In the genomic region with DNA sequence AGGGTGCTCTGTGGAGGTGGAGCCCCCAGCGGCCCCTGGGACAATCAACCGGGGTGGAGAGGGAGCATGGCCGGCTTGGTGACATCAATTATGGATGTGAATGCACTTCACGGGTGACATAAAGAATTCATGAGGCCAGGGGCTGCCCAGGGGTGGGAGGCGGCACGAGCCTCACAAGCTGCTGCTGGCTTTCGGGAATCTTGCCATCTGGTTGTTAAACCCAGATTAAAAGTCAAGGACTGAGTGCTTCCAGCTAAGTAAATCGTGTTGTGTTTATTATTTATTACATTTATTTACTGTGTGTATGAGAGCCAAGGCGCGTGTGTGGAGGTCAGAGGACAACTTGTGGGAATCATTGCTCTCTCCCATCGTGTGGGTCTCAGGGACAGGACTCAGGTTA, we compare ENCODE assay signal across 19 mouse cellular contexts. TPM values are rescaled to one million over a fixed set of nuclear protein-coding genes. Genes with fewer than 3 reads are reported as not detected.
DNase-seq lines count a peak whose midpoint lies in the region; ATAC-seq and TF ChIP-seq lines count a peak whose summit lies in the region.
"Had no signal": no experiment of that assay in that cellular context is flagged by ENCODE, and none has a peak within 500 bp of the region (broad histone marks: within the 10 kb centered on the region; RNA-seq: fewer than 3 reads in every experiment).

No protein-coding gene starts in this region.

- no peak for ATAC-seq in kidney, postnatal 0 days (replicated peaks; ENCODE audit: low FRiP score, low read depth)
- no peak for ATAC-seq in hindbrain, embryonic 13.5 days (ENCODE audit: low FRiP score)
- ATAC-seq in midbrain, embryonic 15.5 days (replicated peaks) = no peak
- ATAC-seq in monocyte, adult 5-6 weeks (replicated peaks; ENCODE audit: insufficient number of reproducible peaks, low FRiP score, low TSS enrichment, poor library complexity, severe bottlenecking) = no peak

- no peak overlapping the region for H3K4me2 ChIP-seq in kidney, postnatal 0 days (ENCODE audit: low read length)
- H3K4me2 ChIP-seq in hindbrain, embryonic 13.5 days = peak overlapping the region; percentile 8; the same call in 1 of the 2 replicates
- H3K4me2 ChIP-seq in midbrain, embryonic 15.5 days = no peak overlapping the region
- H3K4me2 ChIP-seq: embryonic facial prominence, embryonic 13.5 days; lung, embryonic 14.5 days had no signal

- no peaks in the 10 kb centered on the region for H3K27me3 ChIP-seq in kidney, postnatal 0 days (ENCODE audit: insufficient read depth, low read length)
- H3K27me3 ChIP-seq in hindbrain, embryonic 13.5 days = peaks cover 10% of the 10 kb centered on the region
- 0 out of 2 replicates have a peak, but pooled peaks cover 8% of the 10 kb centered on the region for H3K27me3 ChIP-seq in midbrain, embryonic 15.5 days (replicated peaks)
- H3K27me3 ChIP-seq: embryonic facial prominence, embryonic 13.5 days had no signal

- H3K4me1 ChIP-seq in kidney, postnatal 0 days (replicated peaks; ENCODE audit: insufficient read depth, low read length) = peaks cover 5% of the 10 kb centered on the region
- H3K4me1 ChIP-seq in hindbrain, embryonic 13.5 days (replicated peaks) = peaks cover 33% of the 10 kb centered on the region
- H3K4me1 ChIP-seq in midbrain, embryonic 15.5 days = peaks cover 14% of the 10 kb centered on the region

- no peak overlapping the region for H3K9ac ChIP-seq in kidney, postnatal 0 days (ENCODE audit: low read depth, low read length)
- H3K9ac ChIP-seq in hindbrain, embryonic 13.5 days = no peak overlapping the region
- H3K9ac ChIP-seq in midbrain, embryonic 15.5 days = no peak overlapping the region
- H3K9ac ChIP-seq: embryonic facial prominence, embryonic 13.5 days; lung, embryonic 14.5 days had no signal

- no peak overlapping the region for H3K27ac ChIP-seq in kidney, postnatal 0 days
- H3K27ac ChIP-seq in hindbrain, embryonic 13.5 days = peak overlapping the region; percentile 52; the same call in 1 of the 2 replicates
- peak overlapping the region; percentile 61 for H3K27ac ChIP-seq in midbrain, embryonic 15.5 days
- H3K27ac ChIP-seq: embryonic facial prominence, embryonic 13.5 days had no signal

- TF ChIP-seq CTCF in kidney, postnatal 0 days (IDR thresholded peaks at IDR 0.05; ENCODE audit: low read depth) = no peak
- no peak for TF ChIP-seq CTCF in brain, embryonic 14.5 days (IDR thresholded peaks at IDR 0.05; ENCODE audit: borderline replicate concordance, extremely low read depth, insufficient read depth, insufficient read length)

- H3K36me3 ChIP-seq in kidney, postnatal 0 days (ENCODE audit: insufficient read depth, low read length) = no peaks in the 10 kb centered on the region
- no peaks in the 10 kb centered on the region for H3K36me3 ChIP-seq in hindbrain, embryonic 13.5 days
- H3K36me3 ChIP-seq in midbrain, embryonic 15.5 days (replicated peaks) = no peaks in the 10 kb centered on the region
- H3K36me3 ChIP-seq: embryonic facial prominence, embryonic 13.5 days had no signal

- peak; percentile 54 for DNase-seq in kidney, postnatal 0 days (ENCODE audit: low spot score)
- DNase-seq in kidney, postnatal 36 days = no peak
- peak; percentile 44 for DNase-seq in brain, embryonic 14.5 days (ENCODE audit: low read depth)
- no peak for DNase-seq in testis, postnatal 14 days (ENCODE audit: low spot score)
- DNase-seq in right cerebral cortex, postnatal 14 days = no peak
- DNase-seq: adrenal gland, postnatal 25 days; cerebellum, adult 8-10 months; gastrocnemius, postnatal 36 days; heart, postnatal 10 days; layer of hippocampus, postnatal 36 days; liver; lung, embryonic 14.5 days; right cerebral cortex, postnatal 4 days; thymus, postnatal 25 days had no signal

- no peak overlapping the region for H3K4me3 ChIP-seq in kidney, postnatal 0 days (replicated peaks; ENCODE audit: low read depth, low read length)
- no peak overlapping the region for H3K4me3 ChIP-seq in hindbrain, embryonic 13.5 days
- no peak overlapping the region for H3K4me3 ChIP-seq in midbrain, embryonic 15.5 days
- H3K4me3 ChIP-seq: embryonic facial prominence, embryonic 13.5 days had no signal

- 45% methylated on average over 11 of the region's 11 CpGs for WGBS in kidney, postnatal 0 days
- 32% methylated on average over 11 of the region's 11 CpGs for WGBS in hindbrain, embryonic 13.5 days
- 40% methylated on average over 11 of the region's 11 CpGs for WGBS in midbrain, embryonic 15.5 days

- no peaks in the 10 kb centered on the region for H3K9me3 ChIP-seq in kidney, postnatal 0 days (replicated peaks; ENCODE audit: low read length)
- no peaks in the 10 kb centered on the region for H3K9me3 ChIP-seq in hindbrain, embryonic 13.5 days
- no peaks in the 10 kb centered on the region for H3K9me3 ChIP-seq in midbrain, embryonic 15.5 days
- H3K9me3 ChIP-seq: embryonic facial prominence, embryonic 13.5 days had no signal

- no peak for TF ChIP-seq POLR2A in brain, embryonic 14.5 days (IDR thresholded peaks at IDR 0.05; ENCODE audit: borderline replicate concordance, extremely low read depth, insufficient read depth, insufficient read length, poor library complexity, severe bottlenecking)

RNA-seq across cellular contexts. Expression of gene Tnfaip8l1, which starts 3.4 kb away (rescaled TPM):
- 7.4 and 7.8 TPM in 2 replicates for polyA plus RNA-seq in kidney, postnatal 0 days (2015; fragmentation: Nextera tagmentation; extraction: Ambion mirVana)
- 9.8 TPM in 2 replicates for polyA plus RNA-seq in brain, embryonic 14.5 days (2012; rRNA removed)
- polyA plus RNA-seq in hindbrain, embryonic 13.5 days (2015; fragmentation: Nextera tagmentation; extraction: Ambion mirVana) = 7.9 and 9.2 TPM in 2 replicates
- 11.1 and 12.7 TPM in 2 replicates for polyA plus RNA-seq in midbrain, embryonic 15.5 days (2015; fragmentation: Nextera tagmentation; extraction: Ambion mirVana)
- 0.39 to 0.43 TPM in 2 of 3 replicates, not detected in the other for total RNA-seq in monocyte, adult 5-6 weeks (2017)

RNA-seq across cellular contexts. Expression of gene Mydgf, which starts 18.0 kb away (rescaled TPM):
- polyA plus RNA-seq in kidney, postnatal 0 days (2015; fragmentation: Nextera tagmentation; extraction: Ambion mirVana) = 83.0 and 85.0 TPM in 2 replicates
- 49.8 and 54.7 TPM in 2 replicates for polyA plus RNA-seq in brain, embryonic 14.5 days (2012; rRNA removed)
- 69.2 and 72.6 TPM in 2 replicates for polyA plus RNA-seq in hindbrain, embryonic 13.5 days (2015; fragmentation: Nextera tagmentation; extraction: Ambion mirVana)
- 74.9 and 76.4 TPM in 2 replicates for polyA plus RNA-seq in midbrain, embryonic 15.5 days (2015; fragmentation: Nextera tagmentation; extraction: Ambion mirVana)
- 25.0 to 31.5 TPM (median 30.6 TPM) in 3 replicates for total RNA-seq in monocyte, adult 5-6 weeks (2017)

RNA-seq across cellular contexts. Expression of gene Sema6b, which starts 25.5 kb away (rescaled TPM):
- 0.87 and 1.2 TPM in 2 replicates for polyA plus RNA-seq in kidney, postnatal 0 days (2015; fragmentation: Nextera tagmentation; extraction: Ambion mirVana)
- 35.0 and 48.5 TPM in 2 replicates for polyA plus RNA-seq in brain, embryonic 14.5 days (2012; rRNA removed)
- 10.5 and 11.7 TPM in 2 replicates for polyA plus RNA-seq in hindbrain, embryonic 13.5 days (2015; fragmentation: Nextera tagmentation; extraction: Ambion mirVana)
- 19.0 and 21.4 TPM in 2 replicates for polyA plus RNA-seq in midbrain, embryonic 15.5 days (2015; fragmentation: Nextera tagmentation; extraction: Ambion mirVana)
- 0.53 to 1.2 TPM (median 0.87 TPM) in 3 replicates for total RNA-seq in monocyte, adult 5-6 weeks (2017)

RNA-seq across cellular contexts. Expression of gene Lrg1, which starts 43.9 kb away (rescaled TPM):
- polyA plus RNA-seq in kidney, postnatal 0 days (2015; fragmentation: Nextera tagmentation; extraction: Ambion mirVana) = 1.7 and 1.9 TPM in 2 replicates
- polyA plus RNA-seq in brain, embryonic 14.5 days (2012; rRNA removed) = 0.06 and 0.18 TPM in 2 replicates
- polyA plus RNA-seq in hindbrain, embryonic 13.5 days (2015; fragmentation: Nextera tagmentation; extraction: Ambion mirVana) = not detected in 2 replicates
- polyA plus RNA-seq in midbrain, embryonic 15.5 days (2015; fragmentation: Nextera tagmentation; extraction: Ambion mirVana) = 0.12 and 0.28 TPM in 2 replicates
- total RNA-seq in monocyte, adult 5-6 weeks (2017) = not detected in 3 replicates
- polyA plus RNA-seq: intestine, embryonic 14.5 days had no signal

RNA-seq across cellular contexts. Expression of gene Plin5, which starts 48.3 kb away (rescaled TPM):
- 1.2 and 1.3 TPM in 2 replicates for polyA plus RNA-seq in kidney, postnatal 0 days (2015; fragmentation: Nextera tagmentation; extraction: Ambion mirVana)
- polyA plus RNA-seq in brain, embryonic 14.5 days (2012; rRNA removed) = 0.43 and 0.67 TPM in 2 replicates
- 0.83 and 1.0 TPM in 2 replicates for polyA plus RNA-seq in hindbrain, embryonic 13.5 days (2015; fragmentation: Nextera tagmentation; extraction: Ambion mirVana)
- 1.9 and 2.1 TPM in 2 replicates for polyA plus RNA-seq in midbrain, embryonic 15.5 days (2015; fragmentation: Nextera tagmentation; extraction: Ambion mirVana)
- not detected in 3 replicates for total RNA-seq in monocyte, adult 5-6 weeks (2017)

Comparison
In these comparisons a context has a peak if more than half of its experiments do, and no peak if none do; other contexts are left out.
1. DNase-seq: peak in kidney, postnatal 0 days (single experiment) and brain, embryonic 14.5 days (single experiment); none in kidney, postnatal 36 days (0 of 2), testis, postnatal 14 days (single experiment) and right cerebral cortex, postnatal 14 days (single experiment).